Mouse (Mus musculus) ZHBTc4 (cell line): ENCODE results near the gene Pcsk5.

ENCODE experiments used
- DNase-seq: peaks from one replicate; pipeline ENCODE4 v3.0.0-alpha.2; 2011; ENCODE audit warnings: low read depth, low spot score

Pcsk5 gene

GRCm38 (mm10) chr19:17812661-17813060 is 24.8 kb downstream of the Pcsk5 start:
- no peak for DNase-seq

- DNase-seq, result no peak
Observed at GRCm38 (mm10) chr19:17806626-17807025, 30.8 kb downstream of the Pcsk5 start.

- DNase-seq, result no peak
Observed at GRCm38 (mm10) chr19:17800798-17801197, 36.6 kb downstream of the Pcsk5 start.

GRCm38 (mm10) chr19:17799419-17800185 is 37.8 kb downstream of the Pcsk5 start:
- DNase-seq, result no peak

GRCm38 (mm10) chr19:17793457-17793856 is 44.0 kb downstream of the Pcsk5 start:
- no peak for DNase-seq

GRCm38 (mm10) chr19:17791485-17792052 is 45.9 kb downstream of the Pcsk5 start:
- no peak for DNase-seq

- DNase-seq, result no peak
Observed at GRCm38 (mm10) chr19:17788617-17789317, 48.7 kb downstream of the Pcsk5 start.

GRCm38 (mm10) chr19:17786744-17787143 is 50.7 kb downstream of the Pcsk5 start:
- no peak for DNase-seq

- DNase-seq, result no peak
Observed at GRCm38 (mm10) chr19:17784401-17785192, 52.8 kb downstream of the Pcsk5 start.

- no peak for DNase-seq
Observed at GRCm38 (mm10) chr19:17783231-17783630, 54.2 kb downstream of the Pcsk5 start.

- no peak for DNase-seq
Observed at GRCm38 (mm10) chr19:17781323-17781722, 56.1 kb downstream of the Pcsk5 start.

- no peak for DNase-seq
Observed at GRCm38 (mm10) chr19:17775943-17776342, 61.5 kb downstream of the Pcsk5 start.

GRCm38 (mm10) chr19:17775097-17775496 is 62.3 kb downstream of the Pcsk5 start:
- no peak for DNase-seq

GRCm38 (mm10) chr19:17774061-17774460 is 63.4 kb downstream of the Pcsk5 start:
- no peak for DNase-seq

GRCm38 (mm10) chr19:17769610-17770399 is 67.6 kb downstream of the Pcsk5 start:
- no peak for DNase-seq

GRCm38 (mm10) chr19:17765001-17765400 is 72.4 kb downstream of the Pcsk5 start:
- DNase-seq, result no peak

- no peak for DNase-seq
Observed at GRCm38 (mm10) chr19:17762740-17763139, 74.7 kb downstream of the Pcsk5 start.

- DNase-seq, result no peak
Observed at GRCm38 (mm10) chr19:17761678-17762077, 75.8 kb downstream of the Pcsk5 start.

- DNase-seq, result no peak
Observed at GRCm38 (mm10) chr19:17752841-17753240, 84.6 kb downstream of the Pcsk5 start.

GRCm38 (mm10) chr19:17748331-17748730 is 89.1 kb downstream of the Pcsk5 start:
- no peak for DNase-seq

- no peak for DNase-seq
Observed at GRCm38 (mm10) chr19:17745380-17745779, 92.1 kb downstream of the Pcsk5 start.
